Mouse (Mus musculus) adrenal gland, postnatal 14 days (tissue): Measurements from ENCODE around the gene Olfr355. TPM values are rescaled to one million over a fixed set of nuclear protein-coding genes. Genes with fewer than 3 reads are reported as not detected.

Experiments
- DNase-seq: peaks from one replicate; pipeline ENCODE4 v3.0.0; 2021; ENCODE audit warnings: mixed read lengths
- long read RNA-seq, 2 experiments: library from polyadenylated mRNA; stranded (forward); transcript quantifications; one replicate each; pipeline ENCODE4 v2.0.0; 2021
- total RNA-seq: library from RNA; stranded (reverse); gene quantifications from 2 replicates; pipeline ENCODE4 v1.2.3, GENCODE M21; 2021

Gene Olfr355
- not detected in 2 replicates for total RNA-seq
- long read RNA-seq, experiment 1, result 0 reads
- long read RNA-seq, experiment 2, result 0 reads

- DNase-seq, result no peak
These were observed at the start of gene Olfr355 for GRCm38 (mm10) chr2:36928797-36929196. TSS of gene Olfr355 (minus strand) at chr2:36928897.

DNA sequence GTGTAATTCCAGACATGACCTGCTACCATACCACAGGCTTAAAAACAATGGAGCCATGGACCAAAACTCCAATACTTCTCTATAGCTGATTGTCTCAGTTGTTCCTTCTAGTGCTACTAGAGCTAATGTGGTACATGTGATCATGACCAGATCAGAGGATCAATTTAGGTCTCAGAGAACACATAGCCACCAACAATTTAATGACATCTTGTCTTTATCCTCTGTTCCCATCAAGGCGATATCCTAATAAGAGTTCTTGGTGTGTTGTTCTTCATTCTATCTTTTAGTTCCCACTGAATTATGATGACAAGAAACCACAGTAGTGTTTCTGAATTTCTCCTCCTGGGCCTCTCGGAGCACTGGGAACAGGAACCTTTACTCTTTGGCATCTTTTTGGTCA lies 8.1 kb upstream of the Olfr355 start, which contains the start of gene Olfr356:
TSS of gene Olfr356 (plus strand) at position 301 of the 400 bp plus-strand sequence.
- DNase-seq, result no peak

DNA sequence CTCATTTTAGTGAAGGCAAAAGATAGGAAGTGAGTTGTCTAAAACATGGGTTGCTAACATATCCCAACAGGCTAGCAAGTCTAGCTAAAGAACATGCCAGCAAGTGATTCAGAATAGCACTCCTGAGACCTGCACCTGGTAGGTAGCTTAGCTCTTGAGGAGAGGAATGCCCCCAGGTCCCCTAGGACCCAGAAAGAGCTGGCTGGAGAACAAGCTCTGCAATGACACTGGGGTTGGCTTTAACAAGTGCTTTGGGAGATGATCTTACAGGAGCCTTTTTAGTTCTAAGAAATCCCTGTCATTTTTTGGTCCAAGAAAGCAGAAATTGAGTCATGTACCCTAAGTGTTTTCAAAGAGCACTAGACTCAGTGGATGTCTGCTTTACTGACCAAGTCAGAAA lies 23.3 kb downstream of the Olfr355 start, which contains the start of gene Olfr354:
TSS of gene Olfr354 (plus strand) at position 301 of the 400 bp plus-strand sequence.
- no peak for DNase-seq

- no peak for DNase-seq
These were observed 31.6 kb downstream of the Olfr355 start for GRCm38 (mm10) chr2:36897114-36897513.

DNA sequence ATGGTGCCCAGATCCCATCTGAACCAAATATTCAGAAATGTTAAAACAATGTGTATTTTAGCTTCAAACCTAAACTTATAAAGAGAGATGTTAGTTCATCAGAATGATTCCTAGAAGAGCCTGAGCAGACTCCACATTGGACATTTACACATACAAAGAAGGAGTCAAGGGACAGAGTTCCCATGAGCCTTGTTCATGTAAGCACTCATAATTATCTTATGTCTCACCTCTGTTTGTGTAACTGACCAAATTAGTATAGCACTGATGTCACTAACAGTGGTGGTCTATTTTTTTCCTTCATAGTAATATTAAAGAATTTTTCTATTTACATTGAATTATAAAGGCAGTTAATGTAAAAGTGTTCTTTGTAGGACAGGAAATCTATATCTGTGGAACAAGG lies 35.9 kb downstream of the Olfr355 start, which contains the start of gene Olfr353:
TSS of gene Olfr353 (minus strand) at position 101 of the 400 bp plus-strand sequence.
- no peak for DNase-seq

Other genes with a start within 250 kb of the Olfr355 start
- not detected in 2 replicates for gene Olfr346, start 243.1 kb downstream of the Olfr355 start, total RNA-seq
- not detected in 2 replicates for gene Olfr347, start 197.0 kb downstream of the Olfr355 start, total RNA-seq
- not detected in 2 replicates for gene Olfr348, start 144.6 kb downstream of the Olfr355 start, total RNA-seq
- not detected in 2 replicates for gene Olfr50, start 138.4 kb downstream of the Olfr355 start, total RNA-seq
- gene Olfr3, start 111.9 kb downstream of the Olfr355 start, total RNA-seq, result not detected in 2 replicates
- gene Olfr350, start 82.6 kb downstream of the Olfr355 start, total RNA-seq, result not detected in 2 replicates
- not detected in 2 replicates for gene Olfr351, start 66.2 kb downstream of the Olfr355 start, total RNA-seq
- not detected in 2 replicates for gene Olfr352, start 60.4 kb downstream of the Olfr355 start, total RNA-seq
- gene Olfr353, start 36.0 kb downstream of the Olfr355 start, total RNA-seq, result not detected in 2 replicates
- not detected in 2 replicates for gene Olfr354, start 23.2 kb downstream of the Olfr355 start, total RNA-seq
- not detected in 2 replicates for gene Olfr356, start 8.2 kb upstream of the Olfr355 start, total RNA-seq
- gene Olfr357, start 64.9 kb upstream of the Olfr355 start, total RNA-seq, result not detected in 2 replicates
- not detected in 2 replicates for gene Olfr358, start 80.4 kb upstream of the Olfr355 start, total RNA-seq
- not detected in 2 replicates for gene Olfr360, start 136.8 kb upstream of the Olfr355 start, total RNA-seq
- gene Olfr361, start 160.4 kb upstream of the Olfr355 start, total RNA-seq, result not detected in 2 replicates
- not detected in 2 replicates for gene Olfr362, start 189.0 kb upstream of the Olfr355 start, total RNA-seq
- gene Olfr364-ps1, start 210.4 kb upstream of the Olfr355 start, total RNA-seq, result not detected in 2 replicates